Mouse (Mus musculus): ENCODE data around the gene Chmp3. TPM values are rescaled to one million over a fixed set of nuclear protein-coding genes. Genes with fewer than 3 reads are reported as not detected.

The Chmp3 gene
- polyA plus RNA-seq, 1 experiment from 2014 or later: 57.7 TPM

DNA sequence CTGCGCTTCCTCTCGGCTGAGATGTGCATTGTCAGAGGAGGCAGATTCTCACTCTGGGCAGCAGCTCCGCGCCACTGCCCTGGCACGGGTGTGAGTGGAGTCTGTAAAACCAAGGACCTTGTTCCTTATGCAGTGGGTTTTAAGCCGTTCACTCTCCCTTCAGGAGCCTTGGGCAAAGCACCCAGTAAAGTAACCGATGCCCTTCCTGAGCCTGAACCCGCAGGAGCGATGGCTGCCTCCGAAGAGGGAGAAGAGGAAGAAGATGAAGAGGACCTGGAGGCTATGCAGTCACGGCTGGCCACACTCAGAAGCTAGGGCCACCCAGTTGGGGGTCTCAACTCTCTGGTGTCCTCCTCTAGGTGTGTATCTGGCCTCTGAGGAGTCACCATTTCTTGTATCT is 35.9 kb downstream of the Chmp3 start:
- ATAC-seq (ENCODE audit: low FRiP score) (no peak), DNase-seq (ENCODE audit: low spot score) (no peak)
- no peaks in the 10 kb centered on the region for H3K4me1 ChIP-seq (replicated peaks; ENCODE audit: control insufficient read depth, insufficient read depth, low read length)
- H3K4me3 ChIP-seq (ENCODE audit: low read depth, low read length): no peak overlapping the region
- no peak overlapping the region for H3K9ac ChIP-seq (ENCODE audit: low read depth, low read length)
- no peaks in the 10 kb centered on the region for H3K36me3 ChIP-seq (ENCODE audit: control insufficient read depth, insufficient read depth, low read length)
- no peak overlapping the region for H3K4me2 ChIP-seq (replicated peaks; ENCODE audit: low read depth, low read length)
- no peaks in the 10 kb centered on the region for H3K27me3 ChIP-seq (ENCODE audit: control insufficient read depth, insufficient read depth, low read length)
- 98% methylated on average over 11 of the region's 11 CpGs for WGBS
- H3K27ac ChIP-seq (ENCODE audit: low read depth, low read length): no peak overlapping the region
- no peaks in the 10 kb centered on the region for H3K9me3 ChIP-seq (ENCODE audit: control insufficient read depth, low read length)

DNA sequence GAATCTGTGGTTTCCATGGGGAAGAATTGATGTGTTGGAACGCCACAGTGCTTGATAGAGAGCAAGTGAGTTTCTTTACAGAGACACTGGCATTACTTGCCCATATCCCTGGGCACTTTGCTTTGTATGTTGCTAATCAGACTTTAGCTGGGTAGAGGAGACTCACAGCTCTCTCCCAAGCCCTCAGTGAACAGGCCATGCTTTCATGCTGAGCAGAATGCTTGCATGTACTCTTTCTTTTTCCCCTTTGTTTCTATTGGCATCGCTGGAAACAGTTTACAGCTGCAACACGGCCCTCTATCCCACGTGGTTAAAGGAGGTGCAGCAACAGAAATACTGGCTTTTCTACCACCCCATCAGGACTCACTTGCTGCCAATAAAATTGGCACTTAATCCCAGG is 39.6 kb downstream of the Chmp3 start:
- Histone ChIP-seq H3K9ac (ENCODE audit: low read depth, low read length) (no peak overlapping the region), H3K4me3 (ENCODE audit: low read depth, low read length) (no peak overlapping the region), H3K4me2 (replicated peaks; ENCODE audit: low read depth, low read length) (no peak overlapping the region), H3K27me3 (ENCODE audit: control insufficient read depth, insufficient read depth, low read length) (no peaks in the 10 kb centered on the region), H3K9me3 (ENCODE audit: control insufficient read depth, low read length) (no peaks in the 10 kb centered on the region), H3K4me1 (replicated peaks; ENCODE audit: control insufficient read depth, insufficient read depth, low read length) (no peaks in the 10 kb centered on the region), H3K36me3 (ENCODE audit: control insufficient read depth, insufficient read depth, low read length) (no peaks in the 10 kb centered on the region), H3K27ac (ENCODE audit: low read depth, low read length) (no peak overlapping the region)
- WGBS: 76% methylated on average over 4 of the region's 4 CpGs
- no peak for ATAC-seq (ENCODE audit: low FRiP score)
- DNase-seq (ENCODE audit: low spot score): no peak

DNA sequence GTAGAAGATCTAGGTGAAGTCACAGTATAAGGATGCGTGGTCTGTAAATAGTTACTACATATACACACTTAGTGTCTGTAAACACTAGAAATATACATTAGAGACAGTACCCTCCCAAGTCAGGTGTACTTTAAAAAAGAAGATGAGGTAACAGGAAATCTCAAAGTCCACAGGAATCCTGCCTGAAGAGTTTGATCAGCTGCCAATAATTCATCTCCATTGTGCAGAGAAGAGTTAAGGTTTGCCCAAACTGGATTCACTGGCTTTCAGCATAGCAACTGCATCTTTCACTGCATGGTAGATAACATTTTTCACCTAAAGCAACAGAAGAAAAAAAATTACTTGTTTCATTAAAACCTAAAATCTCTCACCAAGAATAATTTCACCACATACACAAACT is 45.8 kb downstream of the Chmp3 start:
- H3K36me3 ChIP-seq (ENCODE audit: control insufficient read depth, insufficient read depth, low read length): peaks cover 14% of the 10 kb centered on the region
- ATAC-seq (ENCODE audit: low FRiP score): no peak
- no peaks in the 10 kb centered on the region for H3K9me3 ChIP-seq (ENCODE audit: control insufficient read depth, low read length)

DNA sequence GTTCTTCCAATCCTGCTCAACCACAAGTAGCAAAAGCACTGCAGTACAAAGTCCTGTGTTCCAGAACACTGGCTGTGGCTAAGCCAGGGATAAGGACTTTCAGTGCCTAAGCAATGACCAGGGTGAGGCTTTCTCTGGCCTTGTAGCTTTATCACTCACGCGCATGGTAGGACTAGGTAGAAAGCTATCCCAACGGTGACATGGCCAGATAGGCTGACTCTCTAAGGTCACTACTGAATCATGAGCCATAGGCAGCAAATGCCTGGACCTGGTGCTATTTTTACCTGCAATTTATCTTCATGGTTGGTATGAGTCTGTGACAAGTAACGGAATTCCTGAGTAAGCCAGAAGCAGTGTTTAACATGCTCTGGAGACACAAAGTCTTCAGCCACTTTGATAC is 46.6 kb downstream of the Chmp3 start:
- DNase-seq (ENCODE audit: low spot score) (no peak), ATAC-seq (ENCODE audit: low FRiP score) (no peak)
- no peak overlapping the region for H3K4me3 ChIP-seq (ENCODE audit: low read depth, low read length)
- no peaks in the 10 kb centered on the region for H3K4me1 ChIP-seq (replicated peaks; ENCODE audit: control insufficient read depth, insufficient read depth, low read length)
- H3K27me3 ChIP-seq (ENCODE audit: control insufficient read depth, insufficient read depth, low read length): no peaks in the 10 kb centered on the region
- H3K9ac ChIP-seq (ENCODE audit: low read depth, low read length): no peak overlapping the region
- 93% methylated on average over 4 of the region's 4 CpGs for WGBS
- H3K36me3 ChIP-seq (ENCODE audit: control insufficient read depth, insufficient read depth, low read length): peaks cover 15% of the 10 kb centered on the region
- H3K27ac ChIP-seq (ENCODE audit: low read depth, low read length): no peak overlapping the region
- no peak overlapping the region for H3K4me2 ChIP-seq (replicated peaks; ENCODE audit: low read depth, low read length)
- H3K9me3 ChIP-seq (ENCODE audit: control insufficient read depth, low read length): no peaks in the 10 kb centered on the region

More for the DNA sequence above, 45.8 kb downstream of the Chmp3 start:
- DNase-seq (ENCODE audit: low spot score): no peak
- Histone ChIP-seq H3K9ac (ENCODE audit: low read depth, low read length) (no peak overlapping the region), H3K27me3 (ENCODE audit: control insufficient read depth, insufficient read depth, low read length) (no peaks in the 10 kb centered on the region), H3K27ac (ENCODE audit: low read depth, low read length) (no peak overlapping the region), H3K4me3 (ENCODE audit: low read depth, low read length) (no peak overlapping the region), H3K4me2 (replicated peaks; ENCODE audit: low read depth, low read length) (no peak overlapping the region), H3K4me1 (replicated peaks; ENCODE audit: control insufficient read depth, insufficient read depth, low read length) (no peaks in the 10 kb centered on the region)
- WGBS: 93% methylated on average over 1 of the region's 1 CpGs

DNA sequence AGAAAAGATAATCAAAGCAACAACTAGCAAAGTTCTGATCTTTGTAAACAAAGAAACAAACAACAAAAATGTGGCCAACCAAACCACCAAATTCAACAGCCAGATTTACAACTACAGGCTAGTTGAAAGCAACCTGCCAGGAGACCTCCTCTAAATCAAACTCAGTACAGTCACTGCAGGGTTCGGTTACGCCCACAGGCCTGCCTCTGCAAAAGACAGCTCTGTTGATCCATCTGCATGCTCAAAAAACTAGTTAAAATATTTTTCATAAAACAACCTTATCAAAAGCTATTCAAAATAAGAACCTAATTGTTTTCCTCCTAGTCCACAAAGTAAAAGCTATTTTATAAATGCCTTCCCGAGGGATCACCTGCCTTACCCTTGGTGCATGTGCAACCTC is 64.2 kb downstream of the Chmp3 start:
- Histone ChIP-seq H3K4me3 (ENCODE audit: low read depth, low read length) (no peak overlapping the region), H3K9me3 (ENCODE audit: control insufficient read depth, low read length) (no peaks in the 10 kb centered on the region), H3K9ac (ENCODE audit: low read depth, low read length) (no peak overlapping the region), H3K4me1 (replicated peaks; ENCODE audit: control insufficient read depth, insufficient read depth, low read length) (no peaks in the 10 kb centered on the region), H3K27me3 (ENCODE audit: control insufficient read depth, insufficient read depth, low read length) (no peaks in the 10 kb centered on the region), H3K27ac (ENCODE audit: low read depth, low read length) (no peak overlapping the region), H3K4me2 (replicated peaks; ENCODE audit: low read depth, low read length) (no peak overlapping the region), H3K36me3 (ENCODE audit: control insufficient read depth, insufficient read depth, low read length) (peaks cover 6% of the 10 kb centered on the region; the same call in 1 of the 2 replicates)
- ATAC-seq (ENCODE audit: low FRiP score) (no peak), DNase-seq (ENCODE audit: low spot score) (no peak)
- WGBS: 87% methylated on average over 3 of the region's 3 CpGs

DNA sequence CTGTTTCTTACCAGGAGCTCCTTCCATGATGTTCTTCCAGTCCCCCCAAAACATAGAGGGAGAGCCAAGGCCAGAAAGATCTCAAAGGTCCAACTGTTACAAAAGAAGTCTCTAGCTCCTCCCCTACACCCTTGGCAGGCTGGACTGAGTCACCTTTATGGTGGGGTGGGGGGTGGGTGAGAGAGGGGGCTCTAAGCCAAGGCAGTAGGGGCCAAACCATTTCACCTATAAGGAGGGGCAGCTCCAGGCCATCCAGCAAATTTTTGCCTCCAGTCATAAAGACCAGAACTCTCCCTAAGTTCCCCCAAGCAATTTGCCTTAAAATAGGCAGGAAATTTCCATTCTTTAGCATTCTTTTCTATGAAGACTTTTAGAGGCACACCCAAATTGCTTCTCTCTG is 65.4 kb downstream of the Chmp3 start:
- Histone ChIP-seq H3K4me2 (replicated peaks; ENCODE audit: low read depth, low read length) (no peak overlapping the region), H3K27me3 (ENCODE audit: control insufficient read depth, insufficient read depth, low read length) (no peaks in the 10 kb centered on the region), H3K9ac (ENCODE audit: low read depth, low read length) (no peak overlapping the region), H3K4me3 (ENCODE audit: low read depth, low read length) (no peak overlapping the region), H3K27ac (ENCODE audit: low read depth, low read length) (no peak overlapping the region), H3K4me1 (replicated peaks; ENCODE audit: control insufficient read depth, insufficient read depth, low read length) (no peaks in the 10 kb centered on the region), H3K9me3 (ENCODE audit: control insufficient read depth, low read length) (no peaks in the 10 kb centered on the region), H3K36me3 (ENCODE audit: control insufficient read depth, insufficient read depth, low read length) (peaks cover 9% of the 10 kb centered on the region)
- ATAC-seq (ENCODE audit: low FRiP score) (no peak), DNase-seq (ENCODE audit: low spot score) (no peak)

DNA sequence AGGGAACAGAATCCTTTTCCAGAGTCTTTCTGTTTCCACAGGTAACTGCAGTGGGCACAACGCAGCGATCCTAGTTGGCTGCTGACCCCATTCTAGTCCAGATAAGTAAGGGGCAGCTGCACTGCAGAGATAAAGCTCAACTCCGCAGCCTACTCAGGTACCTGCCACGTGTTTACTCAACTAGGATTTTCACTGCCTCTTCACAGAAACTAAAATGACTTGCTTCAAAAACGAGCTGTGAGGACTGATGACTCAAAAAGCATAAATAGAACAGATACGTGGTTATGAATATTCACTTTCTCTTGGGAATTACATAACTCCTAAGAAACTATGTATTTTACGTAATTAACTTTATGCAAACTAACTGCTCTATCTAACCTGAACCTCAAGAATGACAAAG is 66.4 kb downstream of the Chmp3 start:
- no peak overlapping the region for H3K4me2 ChIP-seq (replicated peaks; ENCODE audit: low read depth, low read length)
- ATAC-seq (ENCODE audit: low FRiP score): no peak
- no peaks in the 10 kb centered on the region for H3K4me1 ChIP-seq (replicated peaks; ENCODE audit: control insufficient read depth, insufficient read depth, low read length)
- peaks cover 9% of the 10 kb centered on the region for H3K36me3 ChIP-seq (ENCODE audit: control insufficient read depth, insufficient read depth, low read length)
- H3K9ac ChIP-seq (ENCODE audit: low read depth, low read length): no peak overlapping the region
- H3K27ac ChIP-seq (ENCODE audit: low read depth, low read length): no peak overlapping the region
- H3K4me3 ChIP-seq (ENCODE audit: low read depth, low read length): no peak overlapping the region
- DNase-seq (ENCODE audit: low spot score): no peak
- no peaks in the 10 kb centered on the region for H3K9me3 ChIP-seq (ENCODE audit: control insufficient read depth, low read length)
- WGBS: 90% methylated on average over 7 of the region's 7 CpGs
- no peaks in the 10 kb centered on the region for H3K27me3 ChIP-seq (ENCODE audit: control insufficient read depth, insufficient read depth, low read length)

DNA sequence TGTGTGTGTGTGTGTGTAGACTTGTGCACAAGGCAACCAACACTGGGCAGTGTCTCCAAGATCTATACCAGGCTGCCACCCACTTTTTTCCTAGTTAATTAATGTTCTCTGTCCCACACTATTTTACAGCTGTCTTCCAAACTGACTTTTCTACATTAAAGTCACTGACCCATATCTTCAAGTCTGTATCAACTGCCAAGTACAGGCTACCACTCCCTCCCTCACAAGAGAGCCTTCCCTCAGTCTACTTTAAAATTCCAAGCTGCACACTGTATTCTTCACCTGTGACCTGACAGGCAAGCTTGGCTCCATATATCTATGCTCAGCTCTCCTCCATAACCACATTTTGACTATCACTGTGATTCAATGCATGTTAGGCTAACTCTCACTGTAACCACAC is 69.6 kb downstream of the Chmp3 start:
- no peak for DNase-seq (ENCODE audit: low spot score)

DNA sequence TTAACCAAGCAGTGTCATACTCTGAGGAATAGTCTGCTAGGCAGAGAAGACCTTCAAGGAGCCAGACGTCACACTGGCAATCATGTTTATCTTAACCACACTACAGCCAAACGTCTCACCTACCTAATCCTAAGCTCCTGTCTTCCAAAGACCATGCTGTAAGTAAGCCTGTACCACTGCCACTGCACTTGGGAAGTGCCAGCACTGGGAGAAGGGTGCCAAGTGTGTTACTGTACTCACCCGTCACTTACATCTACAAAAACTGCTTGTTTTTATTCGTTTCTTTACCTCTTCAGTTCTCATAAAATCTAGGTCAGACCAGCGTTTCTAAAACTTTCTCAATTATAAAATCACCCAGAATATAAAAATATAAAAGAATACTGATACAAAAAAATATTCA is 73.4 kb downstream of the Chmp3 start:
- H3K9ac ChIP-seq (ENCODE audit: low read depth, low read length): no peak overlapping the region
- H3K4me1 ChIP-seq (replicated peaks; ENCODE audit: control insufficient read depth, insufficient read depth, low read length): no peaks in the 10 kb centered on the region
- DNase-seq (ENCODE audit: low spot score) (no peak), ATAC-seq (ENCODE audit: low FRiP score) (no peak)
- H3K4me2 ChIP-seq (replicated peaks; ENCODE audit: low read depth, low read length): no peak overlapping the region
- H3K9me3 ChIP-seq (ENCODE audit: control insufficient read depth, low read length): no peaks in the 10 kb centered on the region
- no peak overlapping the region for H3K27ac ChIP-seq (ENCODE audit: low read depth, low read length)
- 88% methylated on average over 5 of the region's 5 CpGs for WGBS
- no peak overlapping the region for H3K4me3 ChIP-seq (ENCODE audit: low read depth, low read length)
- no peaks in the 10 kb centered on the region for H3K27me3 ChIP-seq (ENCODE audit: control insufficient read depth, insufficient read depth, low read length)
- peaks cover 14% of the 10 kb centered on the region for H3K36me3 ChIP-seq (ENCODE audit: control insufficient read depth, insufficient read depth, low read length)

More for the DNA sequence above, 69.6 kb downstream of the Chmp3 start:
- H3K27me3 ChIP-seq (ENCODE audit: control insufficient read depth, insufficient read depth, low read length): no peaks in the 10 kb centered on the region
- no peak overlapping the region for H3K4me2 ChIP-seq (replicated peaks; ENCODE audit: low read depth, low read length)
- no peaks in the 10 kb centered on the region for H3K9me3 ChIP-seq (ENCODE audit: control insufficient read depth, low read length)
- no peak overlapping the region for H3K4me3 ChIP-seq (ENCODE audit: low read depth, low read length)
- no peak for ATAC-seq (ENCODE audit: low FRiP score)
- H3K9ac ChIP-seq (ENCODE audit: low read depth, low read length): no peak overlapping the region
- no peak overlapping the region for H3K27ac ChIP-seq (ENCODE audit: low read depth, low read length)
- H3K36me3 ChIP-seq (ENCODE audit: control insufficient read depth, insufficient read depth, low read length): peaks cover 11% of the 10 kb centered on the region
- no peaks in the 10 kb centered on the region for H3K4me1 ChIP-seq (replicated peaks; ENCODE audit: control insufficient read depth, insufficient read depth, low read length)

Data from hindbrain, embryonic 11.5 days (tissue).